Mouse (Mus musculus) liver, postnatal 0 days (tissue): ENCODE data around the gene Rprd2. TPM values are rescaled to one million over a fixed set of nuclear protein-coding genes. Genes with fewer than 3 reads are reported as not detected.
"Not testable (repeated sequence)": the region's sequence is repeated elsewhere in the genome, so short reads cannot be mapped to it uniquely, and the experiment has no call there.

Experiments used
- ATAC-seq: fragments of 200-750 bp; cut with Nextera tagmentation; 2 replicates; pipeline ENCODE4 v1.8.0; 2017; ENCODE audit warnings: mild to moderate bottlenecking, moderate library complexity
- DNase-seq: peaks from one replicate; pipeline ENCODE4 v3.0.0-alpha.2; 2016
- H3K27ac ChIP-seq: fragments of 300-500 bp; sonication (generic); 2 replicates; pipeline ENCODE4 v1.5.1; 2014; ENCODE audit warnings: antibody characterized with exemption, moderate library complexity, mild to moderate bottlenecking, low read depth
- H3K27me3 ChIP-seq: fragments of 300-500 bp; sonication (generic); 2 replicates; pipeline ENCODE4 v1.6.1; 2014; ENCODE audit warnings: low read length, control low read depth, mixed read lengths; ENCODE audit not compliant: insufficient read depth
- H3K36me3 ChIP-seq: fragments of 300-500 bp; sonication (generic); replicated peaks from 2 replicates; pipeline ENCODE4 v1.6.1; 2014; ENCODE audit warnings: mild to moderate bottlenecking, control low read depth, low read length, moderate library complexity, mixed read lengths; ENCODE audit not compliant: insufficient read depth
- H3K4me1 ChIP-seq: fragments of 300-500 bp; sonication (generic); 2 replicates; pipeline ENCODE4 v1.6.1; 2014; ENCODE audit warnings: antibody characterized with exemption, mild to moderate bottlenecking, control low read depth; ENCODE audit not compliant: insufficient read depth
- H3K4me2 ChIP-seq: fragments of 300-500 bp; sonication (generic); 2 replicates; pipeline ENCODE4 v1.6.1; 2014; ENCODE audit warnings: low read depth, mild to moderate bottlenecking, low read length, moderate library complexity, mixed read lengths
- H3K4me3 ChIP-seq: fragments of 300-500 bp; sonication (generic); 2 replicates; pipeline ENCODE4 v1.5.1; 2014; ENCODE audit warnings: low read depth, low read length
- H3K9ac ChIP-seq: fragments of 300-500 bp; sonication (generic); replicated peaks from 2 replicates; pipeline ENCODE4 v1.6.1; 2014; ENCODE audit warnings: mild to moderate bottlenecking, moderate library complexity
- H3K9me3 ChIP-seq: fragments of 300-500 bp; sonication (generic); 2 replicates; pipeline ENCODE4 v1.6.1; 2016; ENCODE audit warnings: mild to moderate bottlenecking, control low read depth, low read length, mixed read lengths
- CTCF ChIP-seq: sonication (generic); IDR thresholded peaks from 2 replicates; pipeline ENCODE4 v1.5.1; 2016; ENCODE audit warnings: antibody characterized with exemption, low read depth
- EP300 ChIP-seq: IDR thresholded peaks from 2 replicates; pipeline ENCODE4 v1.6.1; 2016; ENCODE audit warnings: antibody characterized with exemption, low read depth, mild to moderate bottlenecking
- WGBS: fragments of 180-500 bp; shearing (Covaris S2); extraction: QIAGEN DNeasy Blood & Tissue Kit; methylation state at CpG from one replicate; pipeline ENCODE4 v1.1.7; 2014; ENCODE audit not compliant: insufficient replicate concordance; 5-methylcytosine and 5-hydroxymethylcytosine counted together
- polyA plus RNA-seq: library from polyadenylated mRNA; unstranded; fragments of >200 nt; fragmentation: Nextera tagmentation; extraction: Ambion mirVana; gene quantifications from 2 replicates; pipeline ENCODE4 v1.2.1, GENCODE M21; 2015

The Rprd2 gene
- polyA plus RNA-seq, 1 experiment from 2014 or later: 8.2 TPM

GRCm38 (mm10) chr3:95861796-95862195 lies 43.1 kb upstream of the Rprd2 start:
- Histone ChIP-seq H3K4me2 (no peak overlapping the region), H3K36me3 (peaks cover 3% of the 10 kb centered on the region), H3K27me3 (no peaks in the 10 kb centered on the region), H3K4me1 (no peaks in the 10 kb centered on the region), H3K27ac (no peak overlapping the region), H3K9me3 (no peaks in the 10 kb centered on the region), H3K9ac (no peak overlapping the region), H3K4me3 (no peak overlapping the region)
- DNase-seq: peak; percentile 75
- WGBS: 40% methylated on average over 2 of the region's 2 CpGs
- peak; percentile 86 for ATAC-seq
- TF ChIP-seq EP300: no peak
- peak; percentile 89 for TF ChIP-seq CTCF

GRCm38 (mm10) chr3:95861216-95861615 lies 42.6 kb upstream of the Rprd2 start:
- H3K4me3 ChIP-seq: no peak overlapping the region
- TF ChIP-seq EP300 (no peak), CTCF (peak; percentile 65)
- no peaks in the 10 kb centered on the region for H3K9me3 ChIP-seq
- no peak overlapping the region for H3K27ac ChIP-seq
- H3K36me3 ChIP-seq: peaks cover 3% of the 10 kb centered on the region
- H3K4me2 ChIP-seq: no peak overlapping the region
- 0 out of 2 replicates have a peak, but pooled peaks cover under 1% of the 10 kb centered on the region for H3K4me1 ChIP-seq
- WGBS: 72% methylated on average over 10 of the region's 10 CpGs
- H3K27me3 ChIP-seq: no peaks in the 10 kb centered on the region
- ATAC-seq (0 out of 2 replicates have a peak, but pooled peaks have one; percentile 8), DNase-seq (peak; percentile 31)
- H3K9ac ChIP-seq: no peak overlapping the region

GRCm38 (mm10) chr3:95860323-95860722 lies 41.7 kb upstream of the Rprd2 start:
- ATAC-seq: no peak

GRCm38 (mm10) chr3:95858278-95858677 lies 39.6 kb upstream of the Rprd2 start:
- WGBS: 68% methylated on average over 3 of the region's 3 CpGs

More at GRCm38 (mm10) chr3:95860323-95860722, 41.7 kb upstream of the Rprd2 start:
- Histone ChIP-seq H3K27me3 (no peaks in the 10 kb centered on the region), H3K27ac (no peak overlapping the region), H3K4me1 (0 out of 2 replicates have a peak, but pooled peaks cover 3% of the 10 kb centered on the region), H3K4me3 (no peak overlapping the region), H3K9ac (no peak overlapping the region), H3K36me3 (no peaks in the 10 kb centered on the region; the same call in none of the 2 replicates), H3K9me3 (no peaks in the 10 kb centered on the region), H3K4me2 (no peak overlapping the region)
- no peak for DNase-seq
- 85% methylated on average over 3 of the region's 3 CpGs for WGBS
- TF ChIP-seq CTCF (peak; percentile 57), EP300 (no peak)

GRCm38 (mm10) chr3:95857050-95857449 lies 38.4 kb upstream of the Rprd2 start:
- DNase-seq, ATAC-seq, H3K9ac ChIP-seq, H3K4me1 ChIP-seq, H3K4me2 ChIP-seq, H3K9me3 ChIP-seq, H3K4me3 ChIP-seq, H3K27me3 ChIP-seq, H3K27ac ChIP-seq: not testable (repeated sequence)
- 81% methylated on average over 1 of the region's 1 CpGs for WGBS
- H3K36me3 ChIP-seq: peaks cover 13% of the 10 kb centered on the region

More at GRCm38 (mm10) chr3:95858278-95858677, 39.6 kb upstream of the Rprd2 start:
- not testable (repeated sequence) for H3K36me3 ChIP-seq, H3K9ac ChIP-seq, H3K4me1 ChIP-seq, DNase-seq, ATAC-seq, H3K9me3 ChIP-seq, H3K27me3 ChIP-seq, H3K4me3 ChIP-seq, H3K4me2 ChIP-seq, H3K27ac ChIP-seq

GRCm38 (mm10) chr3:95856115-95856514 lies 37.5 kb upstream of the Rprd2 start:
- WGBS: 32% methylated on average over 7 of the region's 7 CpGs
- H3K4me1 ChIP-seq: peaks cover 8% of the 10 kb centered on the region; the same call in 1 of the 2 replicates
- TF ChIP-seq EP300 (no peak), CTCF (no peak)
- no peaks in the 10 kb centered on the region for H3K9me3 ChIP-seq
- peak overlapping the region; percentile 89 for H3K9ac ChIP-seq
- DNase-seq (no peak), ATAC-seq (peak; percentile 2)
- peak overlapping the region; percentile 79 for H3K4me2 ChIP-seq
- peak overlapping the region; percentile 84 for H3K27ac ChIP-seq
- H3K4me3 ChIP-seq: peak overlapping the region; percentile 82
- H3K36me3 ChIP-seq: peaks cover 19% of the 10 kb centered on the region
- no peaks in the 10 kb centered on the region for H3K27me3 ChIP-seq
